Mouse (Mus musculus) spleen, adult 2 months (tissue): Measurements from ENCODE around the gene Ptpn13.

Source experiments
- CTCF ChIP-seq: fragments of 200-500 bp; IDR thresholded peaks from 2 replicates; pipeline ENCODE4 v1.5.1; 2011; ENCODE audit warnings: mild to moderate bottlenecking, inconsistent platforms; ENCODE audit not compliant: insufficient read depth, insufficient read length, insufficient replicate concordance; ENCODE audit errors: extremely low read depth
- POLR2A ChIP-seq: fragments of 200-500 bp; IDR thresholded peaks from 2 replicates; pipeline ENCODE4 v1.6.1; 2011; ENCODE audit warnings: low read depth, low read length, inconsistent platforms

- no peak for TF ChIP-seq POLR2A
- no peak for TF ChIP-seq CTCF
Observed at GRCm38 (mm10) chr5:103441706-103442105, 16.7 kb downstream of the Ptpn13 start.
